ENCODE assay signal across 8 mouse cellular contexts in genomic region chr9:97110571-97111390, GRCm38 (mm10). TPM values are rescaled to one million over a fixed set of nuclear protein-coding genes. Genes with fewer than 3 reads are reported as not detected.
DNase-seq lines count a peak whose midpoint lies in the region; ATAC-seq and TF ChIP-seq lines count a peak whose summit lies in the region.

Slc25a36 (minus strand) TSS chr9:97111157.

- no peaks in the 10 kb centered on the region for H3K36me3 ChIP-seq in kidney, embryonic 14.5 days (ENCODE audit: control insufficient read depth, insufficient read depth, low read length)
- H3K36me3 ChIP-seq in limb, embryonic 15.5 days = no peaks in the 10 kb centered on the region

- DNase-seq in A20 (ENCODE audit: low read depth, low spot score) = peak; percentile 99
- DNase-seq in heart, adult 9 months (ENCODE audit: low spot score in 2 of 2) = peak; percentile 97 to 99
- DNase-seq in monocyte, adult 2 months (ENCODE audit: low read depth in 1 of 2, low spot score in 2 of 2) = peak; percentile 80 to 90
- peak; percentile 94 to 95 for DNase-seq in spleen, postnatal 36 days (ENCODE audit: low spot score in 2 of 2)

- peak within 1 kb of the TSS; percentile 44 for H3K4me2 ChIP-seq in kidney, embryonic 14.5 days (replicated peaks; ENCODE audit: low read depth, low read length)
- peak within 1 kb of the TSS; percentile 69 for H3K4me2 ChIP-seq in limb, embryonic 15.5 days

- ATAC-seq in kidney, embryonic 14.5 days (ENCODE audit: low FRiP score, low TSS enrichment) = peak; percentile 99
- peak; percentile 99 for ATAC-seq in limb, embryonic 15.5 days (ENCODE audit: insufficient number of reproducible peaks, low FRiP score, low TSS enrichment, low read depth)

- no peaks in the 10 kb centered on the region for H3K9me3 ChIP-seq in kidney, embryonic 14.5 days (ENCODE audit: control insufficient read depth, low read length)
- H3K9me3 ChIP-seq in limb, embryonic 15.5 days = no peaks in the 10 kb centered on the region

- TF ChIP-seq POLR2A in bone marrow macrophage, adult 2 months (IDR thresholded peaks at IDR 0.05; ENCODE audit: borderline replicate concordance, low read depth, low read length) = no peak
- TF ChIP-seq POLR2A in embryonic fibroblast, embryonic 13.5 days (IDR thresholded peaks at IDR 0.05; ENCODE audit: low read depth, low read length) = peak; percentile 92

- H3K4me1 ChIP-seq in bone marrow macrophage, adult 2 months (ENCODE audit: control insufficient read depth, insufficient read depth, low read length) = peaks cover 21% of the 10 kb centered on the region
- no peaks in the 10 kb centered on the region; the same call in 1 of the 2 replicates for H3K4me1 ChIP-seq in embryonic fibroblast, embryonic 13.5 days (ENCODE audit: control insufficient read depth, insufficient read depth, low read length)
- peaks cover 7% of the 10 kb centered on the region; the same call in 1 of the 2 replicates for H3K4me1 ChIP-seq in kidney, embryonic 14.5 days (ENCODE audit: control insufficient read depth, insufficient read depth, low read length)
- peaks cover 14% of the 10 kb centered on the region for H3K4me1 ChIP-seq in limb, embryonic 15.5 days

- H3K27ac ChIP-seq in bone marrow macrophage, adult 2 months (ENCODE audit: insufficient read depth, low read depth, low read length) = peak within 1 kb of the TSS; percentile 76
- peak within 1 kb of the TSS; percentile 53 for H3K27ac ChIP-seq in embryonic fibroblast, embryonic 13.5 days (ENCODE audit: insufficient read depth, low read length)
- peak within 1 kb of the TSS; percentile 90 for H3K27ac ChIP-seq in kidney, embryonic 14.5 days (ENCODE audit: low read depth, low read length)
- peak within 1 kb of the TSS; percentile 91 for H3K27ac ChIP-seq in limb, embryonic 15.5 days

- H3K4me3 ChIP-seq in bone marrow macrophage, adult 2 months (ENCODE audit: insufficient read depth, low read length) = peak within 1 kb of the TSS; percentile 92
- peak within 1 kb of the TSS; percentile 80 for H3K4me3 ChIP-seq in embryonic fibroblast, embryonic 13.5 days (ENCODE audit: insufficient read depth, low read length)
- peak within 1 kb of the TSS; percentile 93 for H3K4me3 ChIP-seq in kidney, embryonic 14.5 days (ENCODE audit: low read length)
- H3K4me3 ChIP-seq in limb, embryonic 15.5 days = peak within 1 kb of the TSS; percentile 90

- under 1% methylated on average over 90 of the region's 91 CpGs for WGBS in kidney, embryonic 14.5 days
- WGBS in limb, embryonic 15.5 days = under 1% methylated on average over 89 of the region's 91 CpGs

- no peak for TF ChIP-seq CTCF in bone marrow macrophage, adult 2 months (IDR thresholded peaks at IDR 0.05; ENCODE audit: low read depth, low read length)
- no peak for TF ChIP-seq CTCF in embryonic fibroblast, embryonic 13.5 days (IDR thresholded peaks at IDR 0.05; ENCODE audit: borderline replicate concordance, insufficient read depth, low read length)

- H3K27me3 ChIP-seq in kidney, embryonic 14.5 days (ENCODE audit: control insufficient read depth, insufficient read depth, low read length) = no peaks in the 10 kb centered on the region
- H3K27me3 ChIP-seq in limb, embryonic 15.5 days = no peaks in the 10 kb centered on the region

- peak within 1 kb of the TSS; percentile 91 for H3K9ac ChIP-seq in kidney, embryonic 14.5 days (ENCODE audit: low read depth, low read length)
- H3K9ac ChIP-seq in limb, embryonic 15.5 days = peak within 1 kb of the TSS; percentile 87

RNA-seq across cellular contexts. Expression of gene Slc25a36, which starts in this region (rescaled TPM):
- polyA plus RNA-seq in bone marrow macrophage, adult 2 months (2012; ENCODE audit: insufficient read depth, insufficient read length, missing spikeins) = 116 and 128 TPM in 2 replicates
- polyA plus RNA-seq in embryonic fibroblast, embryonic 13.5 days (2011; ENCODE audit: insufficient read length, low read depth, missing spikeins) = 106 and 132 TPM in 2 replicates
- 68.8 and 110 TPM in 2 replicates for polyA plus RNA-seq in kidney, embryonic 14.5 days (2014; fragmentation: Nextera tagmentation; extraction: Ambion mirVana)
- polyA plus RNA-seq in limb, embryonic 15.5 days (2015; fragmentation: Nextera tagmentation; extraction: Ambion mirVana) = 66.3 and 76.2 TPM in 2 replicates

Comparison
In these comparisons a context has a peak if more than half of its experiments do, and no peak if none do; other contexts are left out.
1. Peak in every context shown above with its lines: DNase-seq, ATAC-seq, H3K4me3 ChIP-seq and H3K27ac ChIP-seq.